Mouse (Mus musculus): ENCODE measurements around the gene Mark1.

The Mark1 gene

GRCm38 (mm10) chr1:184963121-184963693, 36.2 kb downstream of the Mark1 start:
- in situ Hi-C loops (cut with MboI, MseI) = no loop called here

- in situ Hi-C loops (cut with MboI, MseI) = no loop called here
These were observed 37.5 kb downstream of the Mark1 start for GRCm38 (mm10) chr1:184961853-184962252.

GRCm38 (mm10) chr1:184958818-184959217, 40.6 kb downstream of the Mark1 start:
- in situ Hi-C loops (cut with MboI, MseI) = no loop called here

- in situ Hi-C loops (cut with MboI, MseI) = no loop called here
These were observed 41.0 kb downstream of the Mark1 start for GRCm38 (mm10) chr1:184958388-184958787.

GRCm38 (mm10) chr1:184951758-184952157, 47.6 kb downstream of the Mark1 start:
- in situ Hi-C loops (cut with MboI, MseI) = no loop called here

- in situ Hi-C loops (cut with MboI, MseI) = no loop called here
These were observed 48.3 kb downstream of the Mark1 start for GRCm38 (mm10) chr1:184951057-184951456.

- in situ Hi-C loops (cut with MboI, MseI) = no loop called here
These were observed 61.3 kb downstream of the Mark1 start for GRCm38 (mm10) chr1:184938106-184938505.

GRCm38 (mm10) chr1:184935980-184936379, 63.4 kb downstream of the Mark1 start:
- in situ Hi-C loops (cut with MboI, MseI) = no loop called here

- in situ Hi-C loops (cut with MboI, MseI) = no loop called here
These were observed 63.9 kb downstream of the Mark1 start for GRCm38 (mm10) chr1:184935490-184935889.

GRCm38 (mm10) chr1:184931097-184931496, 68.3 kb downstream of the Mark1 start:
- in situ Hi-C loops (cut with MboI, MseI) = no loop called here

- in situ Hi-C loops (cut with MboI, MseI) = no loop called here
These were observed 71.0 kb downstream of the Mark1 start for GRCm38 (mm10) chr1:184928382-184928781.

- in situ Hi-C loops (cut with MboI, MseI) = no loop called here
These were observed 71.5 kb downstream of the Mark1 start for GRCm38 (mm10) chr1:184927911-184928310.

- in situ Hi-C loops (cut with MboI, MseI) = no loop called here
These were observed 76.5 kb downstream of the Mark1 start for GRCm38 (mm10) chr1:184922824-184923223.

GRCm38 (mm10) chr1:184920057-184920456, 79.3 kb downstream of the Mark1 start:
- in situ Hi-C loops (cut with MboI, MseI) = no loop called here

- in situ Hi-C loops (cut with MboI, MseI) = no loop called here
These were observed 81.0 kb downstream of the Mark1 start for GRCm38 (mm10) chr1:184918227-184918888.

GRCm38 (mm10) chr1:184912336-184912735, 87.0 kb downstream of the Mark1 start:
- in situ Hi-C loops (cut with MboI, MseI) = no loop called here

GRCm38 (mm10) chr1:184911861-184912260, 87.5 kb downstream of the Mark1 start:
- in situ Hi-C loops (cut with MboI, MseI) = no loop called here

- in situ Hi-C loops (cut with MboI, MseI) = no loop called here
These were observed 90.8 kb downstream of the Mark1 start for GRCm38 (mm10) chr1:184908558-184908957.

- in situ Hi-C loops (cut with MboI, MseI) = no loop called here
These were observed 93.2 kb downstream of the Mark1 start for GRCm38 (mm10) chr1:184905904-184906745.

- in situ Hi-C loops (cut with MboI, MseI) = no loop called here
These were observed 94.0 kb downstream of the Mark1 start for GRCm38 (mm10) chr1:184905371-184905770.

- in situ Hi-C loops (cut with MboI, MseI) = no loop called here
These were observed 95.7 kb downstream of the Mark1 start for GRCm38 (mm10) chr1:184903697-184904096.

- in situ Hi-C loops (cut with MboI, MseI) = no loop called here
These were observed 96.5 kb downstream of the Mark1 start for GRCm38 (mm10) chr1:184902886-184903285.

GRCm38 (mm10) chr1:184897350-184897749, 102.0 kb downstream of the Mark1 start:
- in situ Hi-C loops (cut with MboI, MseI) = no loop called here
